Mouse (Mus musculus) testis, adult 2 months (tissue): ENCODE measurements around the gene Lzts2.

Source experiments
- CTCF ChIP-seq: fragments of 200-500 bp; IDR thresholded peaks from 2 replicates; pipeline ENCODE4 v1.5.1; 2012; ENCODE audit warnings: low read depth, mild to moderate bottlenecking, inconsistent platforms, low read length, moderate library complexity; ENCODE audit not compliant: control insufficient read depth, insufficient read depth, insufficient replicate concordance
- POLR2A ChIP-seq: fragments of 200-500 bp; IDR thresholded peaks from 2 replicates; pipeline ENCODE4 v1.6.1; 2012; ENCODE audit warnings: low read depth, mild to moderate bottlenecking, inconsistent platforms, low read length, moderate library complexity; ENCODE audit not compliant: control insufficient read depth

GRCm38 (mm10) chr19:45017216-45017771, 3.1 kb downstream of the Lzts2 start:
- no peak for TF ChIP-seq CTCF
- TF ChIP-seq POLR2A, result peak; percentile 58; the same call in 1 of the 2 replicates
